Mouse (Mus musculus) stomach, postnatal 0 days (tissue): ENCODE measurements around the gene Rabgap1l. TPM values are rescaled to one million over a fixed set of nuclear protein-coding genes. Genes with fewer than 3 reads are reported as not detected.

Source experiments
- ATAC-seq: fragments of 200-750 bp; cut with Nextera tagmentation; 2 replicates; pipeline ENCODE4 v1.8.0; 2017; ENCODE audit not compliant: low FRiP score, low TSS enrichment
- DNase-seq: peaks from one replicate; pipeline ENCODE4 v3.0.0-alpha.2; 2016; ENCODE audit warnings: low spot score
- H3K27ac ChIP-seq: fragments of 300-500 bp; sonication (generic); replicated peaks from 2 replicates; pipeline ENCODE4 v1.5.1; 2014; ENCODE audit warnings: mild to moderate bottlenecking, control low read depth
- H3K27me3 ChIP-seq: fragments of 300-500 bp; sonication (generic); 2 replicates; pipeline ENCODE4 v1.6.1; 2014; ENCODE audit warnings: low read length; ENCODE audit not compliant: control insufficient read depth, insufficient read depth
- H3K36me3 ChIP-seq: fragments of 300-500 bp; sonication (generic); 2 replicates; pipeline ENCODE4 v1.6.1; 2014; ENCODE audit warnings: low read length, mixed read lengths; ENCODE audit not compliant: control insufficient read depth, insufficient read depth
- H3K4me1 ChIP-seq: fragments of 300-500 bp; sonication (generic); replicated peaks from 2 replicates; pipeline ENCODE4 v1.6.1; 2014; ENCODE audit warnings: antibody characterized with exemption; ENCODE audit not compliant: control insufficient read depth, insufficient read depth
- H3K4me2 ChIP-seq: fragments of 300-500 bp; sonication (generic); replicated peaks from 2 replicates; pipeline ENCODE4 v1.6.1; 2014; ENCODE audit warnings: low read depth, mild to moderate bottlenecking, control low read depth, moderate library complexity
- H3K4me3 ChIP-seq: fragments of 300-500 bp; sonication (generic); 2 replicates; pipeline ENCODE4 v1.5.1; 2014; ENCODE audit warnings: low read depth, low read length, control low read depth
- H3K9ac ChIP-seq: fragments of 300-500 bp; sonication (generic); 2 replicates; pipeline ENCODE4 v1.6.1; 2014; ENCODE audit warnings: mild to moderate bottlenecking, low read length, control low read depth, mixed read lengths
- H3K9me3 ChIP-seq: fragments of 300-500 bp; sonication (generic); 2 replicates; pipeline ENCODE4 v1.6.1; 2016; ENCODE audit warnings: low read length; ENCODE audit not compliant: control insufficient read depth
- CTCF ChIP-seq: IDR thresholded peaks from 2 replicates; pipeline ENCODE4 v1.5.1; 2016; ENCODE audit warnings: antibody characterized with exemption, low read depth, mild to moderate bottlenecking, moderate library complexity
- EP300 ChIP-seq: optimal IDR thresholded peaks from 2 replicates; pipeline ENCODE3; 2016; ENCODE audit warnings: antibody characterized with exemption
- WGBS: fragments of 180-500 bp; shearing (Covaris S2); extraction: QIAGEN DNeasy Blood & Tissue Kit; methylation state at CpG from one replicate; pipeline ENCODE4 v1.1.7; 2014; 5-methylcytosine and 5-hydroxymethylcytosine counted together
- polyA plus RNA-seq: library from polyadenylated mRNA; unstranded; fragments of >200 nt; fragmentation: Nextera tagmentation; extraction: Ambion mirVana; gene quantifications from 2 replicates; pipeline ENCODE4 v1.2.1, GENCODE M21; 2015

The Rabgap1l gene
- polyA plus RNA-seq, 1 experiment from 2014 or later, result 19.6 TPM

GRCm38 (mm10) chr1:160547934-160548876, 244.8 kb downstream of the Rabgap1l start:
- Histone ChIP-seq H3K4me2 (no peak overlapping the region), H3K27ac (no peak overlapping the region), H3K9ac (no peak overlapping the region), H3K27me3 (no peaks in the 10 kb centered on the region), H3K9me3 (no peaks in the 10 kb centered on the region), H3K4me1 (no peaks in the 10 kb centered on the region), H3K4me3 (no peak overlapping the region), H3K36me3 (no peaks in the 10 kb centered on the region)
- TF ChIP-seq CTCF (no peak), EP300 (no peak)
- WGBS, result 47% methylated on average over 4 of the region's 4 CpGs
- ATAC-seq (no peak), DNase-seq (no peak)

- H3K9me3 ChIP-seq, result no peaks in the 10 kb centered on the region
- H3K9ac ChIP-seq, result no peak overlapping the region
- 89% methylated on average over 8 of the region's 8 CpGs for WGBS
- no peaks in the 10 kb centered on the region for H3K36me3 ChIP-seq
- H3K4me3 ChIP-seq, result no peak overlapping the region
- H3K4me1 ChIP-seq, result no peaks in the 10 kb centered on the region
- ATAC-seq (no peak), DNase-seq (no peak)
- TF ChIP-seq EP300, result no peak
- no peak for TF ChIP-seq CTCF
- no peak overlapping the region for H3K4me2 ChIP-seq
- no peaks in the 10 kb centered on the region for H3K27me3 ChIP-seq
- H3K27ac ChIP-seq, result no peak overlapping the region
Observed at GRCm38 (mm10) chr1:160535649-160536048, 257.4 kb downstream of the Rabgap1l start.

- Histone ChIP-seq H3K27ac (no peak overlapping the region), H3K9me3 (no peaks in the 10 kb centered on the region), H3K27me3 (no peaks in the 10 kb centered on the region), H3K4me2 (no peak overlapping the region), H3K9ac (no peak overlapping the region), H3K4me3 (no peak overlapping the region), H3K4me1 (no peaks in the 10 kb centered on the region), H3K36me3 (no peaks in the 10 kb centered on the region)
- no peak for DNase-seq
- WGBS, result 81% methylated on average over 2 of the region's 2 CpGs
- ATAC-seq, result no peak
- TF ChIP-seq EP300 (no peak), CTCF (no peak)
Observed at GRCm38 (mm10) chr1:160534571-160535335, 258.3 kb downstream of the Rabgap1l start.

GRCm38 (mm10) chr1:160533209-160533820, 259.7 kb downstream of the Rabgap1l start:
- TF ChIP-seq EP300 (no peak), CTCF (no peak)
- no peaks in the 10 kb centered on the region for H3K4me1 ChIP-seq
- no peak for DNase-seq
- H3K9me3 ChIP-seq, result no peaks in the 10 kb centered on the region
- H3K27me3 ChIP-seq, result no peaks in the 10 kb centered on the region
- H3K9ac ChIP-seq, result no peak overlapping the region
- ATAC-seq, result no peak
- H3K27ac ChIP-seq, result no peak overlapping the region
- WGBS, result 60% methylated on average over 6 of the region's 6 CpGs
- no peaks in the 10 kb centered on the region for H3K36me3 ChIP-seq
- H3K4me2 ChIP-seq, result no peak overlapping the region
- no peak overlapping the region for H3K4me3 ChIP-seq

DNA sequence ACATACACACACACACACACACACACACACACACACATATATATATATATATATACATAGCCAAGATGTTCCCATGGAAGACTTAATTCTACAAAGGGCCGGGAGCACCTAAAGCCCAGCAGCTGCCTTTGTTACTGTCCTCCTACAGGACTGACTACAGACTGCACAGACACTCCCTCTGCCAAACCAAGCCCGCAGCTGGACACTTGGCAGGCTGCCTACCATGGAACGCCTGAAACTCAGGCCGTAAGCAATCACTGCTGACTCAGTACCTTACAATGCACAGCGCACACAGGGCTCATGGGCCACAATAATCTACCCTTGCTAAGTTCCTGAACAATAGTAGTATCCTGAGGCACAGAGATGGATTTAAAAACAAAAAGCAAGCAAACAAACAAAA, 261.6 kb downstream of the Rabgap1l start:
- Histone ChIP-seq H3K4me2 (no peak overlapping the region), H3K4me1 (no peaks in the 10 kb centered on the region), H3K36me3 (no peaks in the 10 kb centered on the region), H3K9me3 (no peaks in the 10 kb centered on the region), H3K27me3 (no peaks in the 10 kb centered on the region), H3K9ac (no peak overlapping the region), H3K4me3 (no peak overlapping the region), H3K27ac (no peak overlapping the region)
- ATAC-seq, result peak; percentile 94
- TF ChIP-seq CTCF (peak; percentile 52), EP300 (no peak)
- peak; percentile 90 for DNase-seq
- WGBS, result 5% methylated on average over 5 of the region's 5 CpGs
